Mouse (Mus musculus) small intestine, adult 2 months (tissue): ENCODE data around the gene Kctd19.

Source experiments
- CTCF ChIP-seq: fragments of 200-500 bp; IDR thresholded peaks from 2 replicates; pipeline ENCODE4 v1.5.1; 2012; ENCODE audit warnings: low read depth, mild to moderate bottlenecking, control low read depth, inconsistent platforms, low read length, moderate library complexity, mixed read lengths; ENCODE audit not compliant: insufficient replicate concordance, insufficient read length; ENCODE audit errors: extremely low read depth
- POLR2A ChIP-seq: fragments of 200-500 bp; IDR thresholded peaks from 2 replicates; pipeline ENCODE4 v1.6.1; 2012; ENCODE audit warnings: low read depth, mild to moderate bottlenecking, control low read depth, inconsistent platforms, low read length, moderate library complexity

- TF ChIP-seq CTCF, result no peak
- no peak for TF ChIP-seq POLR2A
These were observed 13.3 kb downstream of the Kctd19 start for GRCm38 (mm10) chr8:105400016-105400415.
